Mouse (Mus musculus) kidney, postnatal 4 days (tissue): ENCODE measurements around the gene Eif1b.

Source experiments
- DNase-seq, 2 experiments: peaks; one replicate each; pipeline ENCODE4 v3.0.0; 2021; ENCODE audit warnings: mixed read lengths in 2 of 2

The Eif1b gene

DNA sequence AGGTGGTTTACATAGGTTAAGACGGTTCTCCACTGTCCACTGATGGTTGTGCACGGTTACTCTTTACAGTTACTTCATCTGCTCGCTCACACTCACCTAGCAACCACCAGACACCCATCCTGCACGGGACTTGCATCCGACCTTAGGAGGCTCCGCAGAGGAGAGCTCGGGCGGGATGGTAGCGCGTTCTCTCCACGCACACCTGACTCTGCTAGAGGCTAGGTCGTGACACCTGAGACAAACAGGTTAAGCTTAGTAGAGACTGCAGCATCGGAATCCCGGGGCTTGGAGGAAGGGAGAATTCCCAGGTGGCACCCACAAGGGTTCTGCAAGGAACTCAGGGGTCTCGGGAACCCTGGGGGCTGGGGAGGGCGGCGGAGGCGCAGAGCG lies at the start of gene Eif1b:
TSS of gene Eif1b (plus strand) at position 223 of the 390 bp plus-strand sequence.
- DNase-seq = no peak

DNA sequence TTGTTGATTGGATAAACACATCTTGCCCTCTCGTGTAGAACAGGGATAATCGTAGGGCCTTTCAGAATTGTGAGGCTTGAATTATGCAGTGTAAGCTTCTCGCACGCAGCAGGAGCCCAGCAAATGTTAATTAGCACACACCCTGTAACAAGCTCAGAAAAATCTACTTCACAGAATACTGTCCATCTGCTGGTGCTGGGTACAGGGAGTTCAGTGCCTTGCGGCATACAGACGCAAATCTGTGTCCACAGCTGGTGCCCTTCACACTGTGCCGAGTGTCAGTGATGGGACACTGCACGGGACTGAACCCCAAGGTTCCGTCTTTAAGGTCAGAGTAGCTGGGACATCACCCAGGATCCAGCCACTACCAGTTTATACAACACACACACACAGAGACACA lies 47.4 kb upstream of the Eif1b start:
- no peak for DNase-seq

DNA sequence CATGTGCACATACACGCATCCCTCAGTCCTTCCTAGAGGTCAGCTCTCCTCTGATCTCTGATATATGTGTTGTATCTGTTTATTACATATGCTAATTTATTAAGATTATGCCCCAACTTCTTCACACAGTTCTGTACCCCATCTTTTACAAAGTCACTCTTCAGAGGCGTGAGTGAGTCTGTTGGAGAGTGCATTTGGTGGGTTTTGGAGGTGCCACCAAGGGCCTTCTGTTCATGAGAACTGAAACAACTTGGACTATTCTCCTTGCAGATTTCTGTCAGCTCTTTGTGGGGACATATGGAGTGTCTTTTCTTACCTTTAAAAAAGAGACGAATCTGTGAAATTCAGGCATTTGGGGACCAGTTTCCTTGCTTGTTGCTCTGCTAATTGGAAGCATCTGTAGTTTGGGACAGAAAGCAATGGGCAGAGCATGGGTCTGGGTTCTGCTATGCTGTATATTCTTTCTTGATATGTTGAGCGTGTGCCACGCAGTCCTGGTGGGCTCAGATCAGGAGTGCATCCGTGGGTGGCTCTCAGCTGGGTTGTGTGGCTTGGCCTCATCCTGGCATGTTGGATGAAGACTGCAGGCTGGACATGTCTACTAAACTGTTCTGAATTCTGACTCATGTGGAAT lies 42.2 kb upstream of the Eif1b start:
- no peak for DNase-seq

GRCm38 (mm10) chr9:120455768-120456655 lies 36.0 kb upstream of the Eif1b start:
- peak; percentile 33 to 38 for DNase-seq

DNA sequence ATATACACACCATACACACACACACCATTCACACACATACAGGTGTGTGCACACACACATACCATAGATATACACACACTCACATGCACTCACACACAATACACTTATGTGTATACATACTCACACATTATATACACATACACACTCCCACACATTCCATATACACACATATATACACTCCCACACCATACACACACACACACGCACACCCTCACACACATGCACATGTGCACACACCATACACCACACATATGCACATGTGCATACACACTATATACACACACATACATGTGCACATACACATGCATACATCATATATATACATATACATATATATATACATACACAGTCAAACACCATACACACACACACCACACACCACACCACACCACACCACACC lies 21.6 kb upstream of the Eif1b start:
- no peak for DNase-seq

DNA sequence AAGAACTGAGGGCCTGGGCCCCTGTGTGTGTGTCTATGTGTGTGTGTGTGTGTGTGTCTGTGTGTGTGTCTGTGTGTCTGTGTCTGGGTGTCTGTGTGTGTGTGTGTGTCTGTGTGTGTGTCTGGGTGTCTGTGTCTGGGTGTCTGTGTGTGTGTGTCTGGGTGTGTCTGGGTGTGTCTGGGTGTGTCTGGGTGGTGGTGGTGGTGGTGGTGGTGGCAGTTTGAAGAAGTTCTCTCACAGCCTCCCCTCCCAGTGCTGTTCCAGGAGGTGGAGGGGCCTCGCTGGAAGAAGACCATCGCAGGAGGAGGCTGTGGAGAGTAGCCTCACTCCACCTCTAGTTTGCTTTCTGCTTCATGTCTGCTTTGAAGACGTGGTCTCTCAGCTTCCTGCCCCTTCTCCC lies 10.4 kb upstream of the Eif1b start:
- no peak for DNase-seq

- DNase-seq = no peak
Observed at GRCm38 (mm10) chr9:120482382-120482781, 9.7 kb upstream of the Eif1b start.

DNA sequence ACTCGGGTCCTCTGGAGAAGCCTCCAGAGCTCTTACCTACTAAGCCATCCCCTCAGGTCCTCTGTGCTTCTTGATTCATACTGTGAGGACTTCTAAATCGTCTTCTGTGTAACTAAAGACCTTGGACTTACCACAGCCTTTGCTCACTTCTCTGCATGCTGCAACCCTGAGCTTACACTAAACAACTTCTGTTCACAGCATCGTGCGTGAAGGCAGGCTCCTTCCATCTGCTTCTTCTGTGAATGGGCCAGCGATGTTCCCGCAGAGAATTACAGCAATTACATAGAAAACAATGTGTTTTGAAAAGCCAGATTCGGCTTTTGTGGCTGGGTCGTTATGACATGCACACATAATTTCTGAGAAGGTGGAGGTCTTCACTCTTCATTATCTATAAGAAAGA lies 8.9 kb upstream of the Eif1b start:
- DNase-seq = no peak

DNA sequence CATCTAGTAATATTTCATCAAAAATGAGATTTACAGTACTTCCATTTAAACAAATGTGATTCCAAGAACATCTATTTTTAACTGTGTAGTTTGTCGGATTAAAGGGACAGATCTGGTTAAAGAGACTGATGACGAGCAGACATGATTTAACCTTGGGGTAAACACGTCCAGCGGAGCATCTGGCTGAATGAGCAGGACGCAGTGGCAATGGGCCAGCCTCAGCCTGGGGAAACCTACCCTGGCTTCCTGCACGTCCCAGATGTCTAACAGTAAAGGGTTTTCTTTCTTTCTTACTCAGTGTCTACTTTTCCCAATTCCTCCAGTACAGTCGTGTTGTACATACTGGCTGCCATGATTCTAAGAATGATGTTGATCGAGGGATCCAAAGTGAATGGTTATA lies 5.0 kb upstream of the Eif1b start:
- DNase-seq = peak in 1 of 2 experiments; percentile 12

GRCm38 (mm10) chr9:120491509-120491908 lies 523 bp upstream of the Eif1b start:
- DNase-seq = no peak

DNA sequence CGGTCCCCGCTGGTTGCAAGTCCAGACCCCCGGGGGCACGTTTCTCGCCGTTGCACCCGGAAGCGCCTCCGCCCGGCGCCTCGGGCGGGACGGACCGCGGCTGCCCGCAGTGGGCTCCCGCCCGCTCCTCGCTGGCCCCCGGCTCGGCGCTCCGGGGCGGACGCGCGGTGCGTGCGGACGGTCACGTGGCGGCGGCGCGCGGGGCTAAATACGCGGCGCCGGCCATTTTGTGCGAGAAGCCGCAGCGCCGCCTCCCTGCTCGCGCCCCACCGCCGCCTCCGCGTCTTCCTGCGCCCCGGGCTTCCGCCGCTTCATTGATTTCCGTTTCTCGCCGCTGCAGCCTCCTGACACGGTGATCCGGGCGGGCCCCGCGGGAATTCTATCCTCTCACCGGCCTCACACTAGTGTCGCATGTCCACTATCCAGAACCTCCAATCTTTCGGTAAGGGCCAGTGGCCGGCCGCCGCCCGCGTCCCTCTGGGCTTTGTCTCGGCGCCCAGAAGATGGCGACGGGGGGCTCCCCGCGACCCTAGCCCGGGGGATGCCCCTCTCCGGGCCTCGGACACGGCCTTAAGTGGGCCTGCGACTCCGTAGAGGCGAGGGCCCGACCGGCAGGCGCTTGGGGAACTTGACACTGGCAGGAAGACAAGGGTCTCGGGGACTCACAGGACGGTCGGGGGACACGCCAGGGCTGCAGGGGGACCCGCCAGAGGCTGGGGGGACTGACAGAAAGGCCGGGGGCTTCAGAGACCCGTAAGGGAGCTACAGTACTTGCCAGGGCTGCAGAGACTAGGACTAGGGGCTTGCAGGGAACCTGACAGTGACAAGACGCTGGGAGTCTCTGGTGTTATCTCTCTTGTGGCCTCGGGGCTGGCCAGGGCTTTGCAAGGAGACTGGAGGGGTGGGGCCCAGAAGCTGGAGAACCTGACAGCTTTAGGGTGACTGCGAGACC lies 644 bp downstream of the Eif1b start:
- DNase-seq = peak; percentile 84 to 91

DNA sequence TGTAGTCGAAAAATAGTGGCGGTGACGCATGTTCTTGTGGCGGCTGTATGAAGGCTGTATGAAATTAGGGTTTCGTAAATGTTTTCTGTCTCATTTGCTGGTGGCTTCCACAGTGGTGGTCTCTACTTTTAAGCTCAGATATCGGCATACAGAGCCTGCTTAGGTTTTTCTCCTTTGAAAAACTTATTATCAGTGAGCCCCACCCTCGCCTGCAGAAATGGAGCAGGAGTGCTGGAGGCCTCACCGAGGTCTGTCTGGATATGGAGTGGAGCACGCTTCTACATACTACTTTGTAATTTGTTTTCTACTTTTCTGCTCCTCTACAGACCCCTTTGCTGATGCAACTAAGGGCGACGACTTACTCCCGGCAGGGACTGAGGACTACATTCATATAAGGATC lies 1.7 kb downstream of the Eif1b start:
- no peak for DNase-seq

DNA sequence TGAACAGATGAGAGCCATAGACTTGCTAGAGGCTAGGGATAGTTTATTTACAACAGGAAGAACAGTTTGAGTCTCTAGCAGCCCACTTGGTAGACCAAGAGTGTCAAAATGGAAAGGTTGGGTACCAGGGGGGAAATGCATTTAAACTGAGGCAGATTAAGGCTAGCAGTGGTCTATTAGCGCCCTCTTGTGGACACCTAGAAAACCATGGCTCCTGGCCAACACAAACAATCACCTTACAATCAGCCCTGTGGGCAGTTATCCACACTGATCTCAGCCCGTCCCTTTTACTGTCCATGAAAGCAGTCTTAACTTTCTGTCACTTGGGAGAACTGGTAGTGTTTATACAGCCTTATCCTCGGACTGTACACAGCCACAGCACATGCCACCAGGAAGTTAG lies 4.7 kb downstream of the Eif1b start:
- peak; percentile 73 to 79 for DNase-seq

DNA sequence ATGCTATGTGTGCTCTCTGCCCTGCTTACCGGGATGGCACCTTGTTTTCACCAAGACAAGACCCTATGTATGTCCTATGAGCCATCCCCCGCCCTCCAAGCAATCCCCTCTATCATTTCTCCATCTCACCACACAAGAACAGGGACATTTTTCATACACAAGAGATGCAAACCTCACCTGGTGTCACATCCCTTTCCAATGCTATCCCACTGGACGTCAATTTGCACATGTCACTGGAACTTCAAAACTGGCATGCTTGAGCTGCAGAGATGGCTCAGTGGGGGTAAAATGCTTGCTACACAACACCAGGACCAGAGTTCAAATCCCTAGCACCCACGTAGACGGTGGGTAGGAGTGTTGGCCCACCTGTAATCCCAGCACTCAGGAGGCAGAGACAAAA lies 6.0 kb downstream of the Eif1b start:
- no peak for DNase-seq

DNA sequence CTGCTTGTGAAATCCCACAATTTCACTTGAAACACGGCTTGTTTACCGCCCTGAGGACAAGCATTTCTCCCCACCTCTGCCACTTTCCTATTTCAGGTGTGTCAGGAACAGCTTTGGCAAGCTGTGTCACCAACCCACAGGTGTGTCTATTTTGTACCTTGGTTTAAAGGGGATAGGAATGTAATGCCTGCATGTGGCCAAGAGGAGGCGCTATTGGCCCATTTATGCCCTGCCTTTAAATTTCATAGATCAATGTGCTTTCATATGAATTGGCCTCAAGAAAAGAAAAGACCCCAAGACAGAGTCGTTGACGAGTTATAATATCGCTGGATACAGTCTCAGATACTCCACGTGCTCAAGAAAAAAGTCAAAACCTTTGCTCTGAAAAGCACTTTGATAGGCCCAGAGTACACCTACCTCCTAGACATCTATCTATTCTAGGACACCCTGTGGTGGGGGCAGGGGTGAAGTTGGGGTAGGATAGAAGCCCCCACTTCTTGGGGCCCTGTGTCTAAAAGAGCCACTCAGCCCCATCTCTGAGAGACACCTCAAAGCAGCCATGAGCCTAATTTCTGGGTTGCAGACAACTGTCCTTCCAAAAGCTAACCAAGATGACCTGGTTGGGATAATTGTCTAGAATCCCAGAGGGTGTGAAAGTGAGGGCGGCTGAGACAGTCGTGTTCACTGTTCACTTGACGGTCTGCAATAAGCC lies 9.3 kb downstream of the Eif1b start:
- peak in 1 of 2 experiments; percentile 34 for DNase-seq

DNA sequence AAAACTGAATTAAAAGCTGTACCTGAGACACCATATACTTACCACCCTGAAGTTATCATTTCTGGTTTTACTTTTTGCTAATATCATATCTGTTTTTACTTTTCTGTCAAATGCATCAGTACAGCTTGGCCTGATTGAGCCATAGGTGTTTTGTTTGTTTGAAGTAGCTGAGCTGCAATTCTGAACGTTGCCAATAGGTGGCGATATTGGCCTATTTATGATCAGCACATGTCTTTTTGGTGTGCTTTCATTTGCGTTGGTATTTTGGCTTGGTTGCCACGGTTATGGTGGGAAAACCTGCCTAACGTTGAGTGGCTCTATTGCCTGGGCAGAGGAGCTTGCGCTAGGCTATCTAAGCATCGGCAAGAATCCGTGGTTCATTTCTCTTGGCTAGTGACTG lies 10.0 kb downstream of the Eif1b start:
- peak; percentile 87 to 89 for DNase-seq

DNA sequence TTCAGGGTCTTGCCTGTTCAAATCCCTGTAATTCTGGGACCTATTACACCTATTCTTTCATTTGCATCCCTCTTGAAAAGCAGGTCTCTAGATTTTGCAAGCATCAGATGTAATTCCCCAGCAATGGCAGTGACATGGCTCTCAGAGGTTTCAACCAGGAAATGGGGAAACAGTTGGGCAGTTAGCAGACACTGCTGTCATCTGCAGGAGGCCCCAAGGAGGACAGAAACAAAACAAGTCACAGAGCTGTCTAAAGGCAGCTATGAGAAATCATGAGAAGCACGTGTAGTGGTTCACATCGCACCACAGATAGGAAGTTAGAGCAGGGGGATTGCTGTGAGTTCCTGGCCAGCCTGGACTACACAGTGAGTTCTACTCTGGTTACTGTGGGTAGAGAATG lies 12.4 kb downstream of the Eif1b start:
- no peak for DNase-seq

GRCm38 (mm10) chr9:120511781-120512180 lies 19.7 kb downstream of the Eif1b start:
- peak; percentile 51 to 62 for DNase-seq

DNA sequence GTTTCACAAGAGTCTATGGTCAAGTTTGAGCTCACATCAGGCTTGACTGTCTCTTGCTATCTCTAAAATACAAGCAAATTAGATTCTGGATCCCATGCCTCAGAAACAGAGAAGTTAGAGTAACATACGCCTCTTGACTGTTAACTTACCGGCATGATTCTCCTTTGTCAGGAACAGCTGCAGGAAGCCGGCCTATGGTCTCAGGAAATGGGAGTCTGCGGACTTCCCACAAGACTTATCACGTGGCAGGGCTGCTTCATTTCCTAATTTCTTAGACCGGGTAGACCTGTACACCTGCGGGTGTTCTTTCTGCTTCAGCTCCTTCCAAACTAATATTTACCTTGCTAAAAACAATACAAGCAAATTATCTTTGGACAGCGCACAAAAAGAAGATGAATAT lies 24.7 kb downstream of the Eif1b start:
- no peak for DNase-seq

GRCm38 (mm10) chr9:120518946-120519345 lies 26.9 kb downstream of the Eif1b start:
- DNase-seq = no peak

- no peak for DNase-seq
Observed at GRCm38 (mm10) chr9:120519469-120520125, 27.6 kb downstream of the Eif1b start.

GRCm38 (mm10) chr9:120521161-120521560 lies 29.1 kb downstream of the Eif1b start:
- no peak for DNase-seq
